Mouse (Mus musculus): ENCODE results near the gene Tekt3. TPM values are rescaled to one million over a fixed set of nuclear protein-coding genes. Genes with fewer than 3 reads are reported as not detected.

The Tekt3 gene
- polyA plus RNA-seq, 1 experiment, result not detected

DNA sequence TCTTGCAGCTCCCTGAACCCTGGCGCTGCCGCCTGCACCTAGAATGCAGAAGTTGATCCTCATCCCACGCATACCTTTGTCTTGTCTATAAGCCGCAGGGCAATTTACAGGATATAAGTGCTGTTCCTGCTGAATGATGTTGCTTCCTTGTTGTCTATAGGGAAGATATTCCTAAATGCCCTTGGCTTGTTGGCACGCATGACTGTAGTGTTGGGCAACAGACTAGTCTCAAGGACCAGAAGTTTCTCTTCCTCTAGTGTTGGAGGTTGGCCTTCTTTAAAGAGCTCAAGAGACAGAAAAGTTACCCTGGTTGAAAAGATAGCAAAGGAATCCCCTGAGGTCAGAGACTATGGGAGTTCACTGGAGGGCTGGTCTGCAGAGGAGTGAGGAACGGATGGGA lies 29.5 kb downstream of the Tekt3 start:
- 83% methylated on average over 6 of the region's 6 CpGs for WGBS
- H3K27me3 ChIP-seq (ENCODE audit: control insufficient read depth, insufficient read depth, low read length), result no peaks in the 10 kb centered on the region
- no peak overlapping the region for H3K27ac ChIP-seq (ENCODE audit: insufficient read depth, low read length)
- no peaks in the 10 kb centered on the region for H3K4me1 ChIP-seq (ENCODE audit: control insufficient read depth, insufficient read depth, insufficient read length)
- TF ChIP-seq POLR2A (IDR thresholded peaks at IDR 0.05; ENCODE audit: low read depth, low read length) (no peak), CTCF (IDR thresholded peaks at IDR 0.05; ENCODE audit: extremely low read depth, insufficient read depth, insufficient read length, insufficient replicate concordance) (no peak)
- H3K36me3 ChIP-seq (ENCODE audit: control insufficient read depth, insufficient read depth, low read length), result no peaks in the 10 kb centered on the region
- H3K4me3 ChIP-seq (ENCODE audit: extremely low read depth, insufficient read depth, insufficient read length), result no peak overlapping the region
- no peak for DNase-seq (ENCODE audit: low read depth in 1 of 2, low spot score in 2 of 2)

DNA sequence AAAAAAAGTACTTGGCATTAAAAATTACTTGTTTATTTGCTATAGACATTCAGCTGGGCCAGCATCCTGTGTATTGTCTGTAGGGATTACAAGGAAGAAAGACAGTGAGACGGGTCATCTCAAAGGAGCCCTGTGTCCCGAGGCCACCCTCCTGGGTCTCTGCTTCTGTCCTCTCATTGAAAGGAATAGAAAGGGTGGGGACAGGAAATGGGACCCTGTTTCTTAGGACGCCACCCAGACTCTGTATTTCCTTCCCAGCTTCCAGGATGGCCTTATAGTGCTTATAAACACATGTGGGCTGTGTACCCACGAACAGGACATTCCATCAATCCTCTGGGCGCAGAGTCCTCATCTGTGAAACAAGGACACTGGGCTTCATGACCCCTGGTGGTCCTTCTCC lies 30.8 kb downstream of the Tekt3 start:
- Histone ChIP-seq H3K27ac (ENCODE audit: insufficient read depth, low read length) (no peak overlapping the region), H3K36me3 (ENCODE audit: control insufficient read depth, insufficient read depth, low read length) (no peaks in the 10 kb centered on the region), H3K4me3 (ENCODE audit: extremely low read depth, insufficient read depth, insufficient read length) (no peak overlapping the region), H3K4me1 (ENCODE audit: control insufficient read depth, insufficient read depth, insufficient read length) (no peaks in the 10 kb centered on the region), H3K27me3 (ENCODE audit: control insufficient read depth, insufficient read depth, low read length) (no peaks in the 10 kb centered on the region)
- WGBS, result 57% methylated on average over 5 of the region's 5 CpGs
- no peak for DNase-seq (ENCODE audit: low read depth in 1 of 2, low spot score in 2 of 2)
- no peak for TF ChIP-seq CTCF (IDR thresholded peaks at IDR 0.05; ENCODE audit: extremely low read depth, insufficient read depth, insufficient read length, insufficient replicate concordance)
- no peak for TF ChIP-seq POLR2A (IDR thresholded peaks at IDR 0.05; ENCODE audit: low read depth, low read length)

DNA sequence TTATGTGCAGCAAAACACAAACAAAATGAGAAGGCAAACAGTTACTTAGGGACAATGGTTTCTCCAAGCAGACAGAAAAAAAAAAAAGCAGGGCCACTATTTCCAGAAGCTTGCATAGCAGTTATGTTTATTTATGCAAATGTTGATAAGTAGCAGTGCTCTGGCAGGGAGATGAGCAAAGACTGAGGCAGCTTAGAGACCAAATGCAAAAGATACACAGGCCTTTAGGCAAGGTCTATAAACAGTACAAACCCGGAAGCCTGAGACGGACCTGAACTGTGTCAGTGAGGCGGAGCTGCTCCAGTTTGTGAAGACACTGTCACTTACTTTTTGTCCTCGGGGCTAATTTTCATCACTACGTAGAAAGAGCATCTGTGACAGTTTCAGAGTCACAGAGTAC lies 32.1 kb downstream of the Tekt3 start:
- no peak overlapping the region for H3K27ac ChIP-seq (ENCODE audit: insufficient read depth, low read length)
- H3K4me1 ChIP-seq (ENCODE audit: control insufficient read depth, insufficient read depth, insufficient read length), result no peaks in the 10 kb centered on the region
- H3K27me3 ChIP-seq (ENCODE audit: control insufficient read depth, insufficient read depth, low read length), result no peaks in the 10 kb centered on the region
- H3K4me3 ChIP-seq (ENCODE audit: extremely low read depth, insufficient read depth, insufficient read length), result no peak overlapping the region
- no peaks in the 10 kb centered on the region for H3K36me3 ChIP-seq (ENCODE audit: control insufficient read depth, insufficient read depth, low read length)
- no peak for TF ChIP-seq POLR2A (IDR thresholded peaks at IDR 0.05; ENCODE audit: low read depth, low read length)
- TF ChIP-seq CTCF (IDR thresholded peaks at IDR 0.05; ENCODE audit: extremely low read depth, insufficient read depth, insufficient read length, insufficient replicate concordance), result no peak
- whole genome bisulfite sequencing, result 78% methylated on average over 5 of the region's 5 CpGs
- no peak for DNase-seq (ENCODE audit: low read depth in 1 of 2, low spot score in 2 of 2)

DNA sequence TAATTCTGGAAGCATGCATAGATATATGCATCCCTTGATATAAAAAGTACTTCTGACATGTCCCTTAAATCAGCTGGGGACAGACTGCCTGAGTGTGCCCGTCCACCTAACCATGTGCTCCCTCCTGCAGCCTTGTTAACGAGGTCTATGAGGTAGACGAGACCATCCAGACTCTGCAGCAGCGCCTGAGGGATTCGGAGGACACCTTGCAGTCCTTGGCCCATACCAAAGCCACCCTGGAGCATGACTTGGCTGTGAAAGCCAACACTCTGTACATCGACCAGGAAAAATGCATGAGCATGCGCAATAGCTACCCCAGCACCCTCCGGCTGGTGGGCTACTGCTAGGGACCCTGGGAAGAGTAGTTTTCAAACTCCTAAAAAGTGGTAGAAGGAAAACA lies 33.0 kb downstream of the Tekt3 start:
- Histone ChIP-seq H3K27me3 (ENCODE audit: control insufficient read depth, insufficient read depth, low read length) (no peaks in the 10 kb centered on the region), H3K4me3 (ENCODE audit: extremely low read depth, insufficient read depth, insufficient read length) (no peak overlapping the region), H3K4me1 (ENCODE audit: control insufficient read depth, insufficient read depth, insufficient read length) (no peaks in the 10 kb centered on the region), H3K27ac (ENCODE audit: insufficient read depth, low read length) (no peak overlapping the region), H3K36me3 (ENCODE audit: control insufficient read depth, insufficient read depth, low read length) (no peaks in the 10 kb centered on the region)
- DNase-seq (ENCODE audit: low read depth in 1 of 2, low spot score in 2 of 2), result no peak
- 84% methylated on average over 8 of the region's 8 CpGs for WGBS
- TF ChIP-seq POLR2A (IDR thresholded peaks at IDR 0.05; ENCODE audit: low read depth, low read length) (no peak), CTCF (IDR thresholded peaks at IDR 0.05; ENCODE audit: extremely low read depth, insufficient read depth, insufficient read length, insufficient replicate concordance) (no peak)

DNA sequence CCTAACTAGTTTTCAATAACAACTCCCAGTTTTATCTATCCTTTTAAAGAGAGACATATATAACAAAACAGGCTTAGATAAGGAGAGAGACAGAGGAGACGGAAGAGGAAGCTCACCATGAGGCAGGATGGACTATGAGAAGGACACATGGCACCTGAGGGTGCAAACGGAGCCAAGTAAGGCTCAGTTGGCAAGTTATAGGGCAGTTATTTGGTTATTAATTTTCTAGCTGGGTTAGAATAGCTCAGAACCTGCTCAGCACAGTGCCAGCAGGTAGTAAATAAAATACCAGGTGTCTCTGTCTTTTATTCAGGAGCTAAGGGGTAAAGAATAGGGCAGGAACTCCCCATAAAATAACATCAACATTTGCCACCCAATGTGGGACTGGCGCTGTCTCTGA lies 36.6 kb downstream of the Tekt3 start:
- no peak overlapping the region for H3K27ac ChIP-seq (ENCODE audit: insufficient read depth, low read length)
- DNase-seq (ENCODE audit: low read depth in 1 of 2, low spot score in 2 of 2), result no peak
- no peaks in the 10 kb centered on the region for H3K27me3 ChIP-seq (ENCODE audit: control insufficient read depth, insufficient read depth, low read length)
- TF ChIP-seq CTCF (IDR thresholded peaks at IDR 0.05; ENCODE audit: extremely low read depth, insufficient read depth, insufficient read length, insufficient replicate concordance), result no peak
- TF ChIP-seq POLR2A (IDR thresholded peaks at IDR 0.05; ENCODE audit: low read depth, low read length), result no peak
- no peaks in the 10 kb centered on the region for H3K4me1 ChIP-seq (ENCODE audit: control insufficient read depth, insufficient read depth, insufficient read length)
- WGBS, result 75% methylated on average over 3 of the region's 3 CpGs
- H3K36me3 ChIP-seq (ENCODE audit: control insufficient read depth, insufficient read depth, low read length), result no peaks in the 10 kb centered on the region
- H3K4me3 ChIP-seq (ENCODE audit: extremely low read depth, insufficient read depth, insufficient read length), result no peak overlapping the region

DNA sequence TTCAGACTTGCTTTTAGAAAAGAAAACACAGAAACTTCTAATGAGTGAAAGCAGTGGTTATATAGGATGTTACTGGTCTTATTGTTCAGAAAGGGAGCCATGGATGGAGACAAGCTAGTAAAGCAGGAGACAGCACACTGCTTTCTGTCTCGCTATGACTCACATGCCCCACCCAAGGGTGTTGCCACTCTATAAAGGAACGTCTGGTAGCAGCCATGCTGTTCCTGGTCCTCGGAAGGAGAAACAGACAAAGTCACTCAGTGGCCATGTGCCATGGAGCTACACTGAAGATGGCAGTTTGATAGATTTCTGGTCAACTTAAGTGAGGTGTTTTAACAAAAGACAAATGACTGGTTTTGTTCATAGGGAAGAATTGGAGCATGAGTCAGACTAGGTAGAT lies 37.9 kb downstream of the Tekt3 start:
- 76% methylated on average over 3 of the region's 3 CpGs for WGBS
- no peak overlapping the region for H3K27ac ChIP-seq (ENCODE audit: insufficient read depth, low read length)
- H3K4me3 ChIP-seq (ENCODE audit: extremely low read depth, insufficient read depth, insufficient read length), result no peak overlapping the region
- H3K4me1 ChIP-seq (ENCODE audit: control insufficient read depth, insufficient read depth, insufficient read length), result no peaks in the 10 kb centered on the region
- DNase-seq (ENCODE audit: low read depth in 1 of 2, low spot score in 2 of 2), result no peak
- H3K27me3 ChIP-seq (ENCODE audit: control insufficient read depth, insufficient read depth, low read length), result no peaks in the 10 kb centered on the region
- TF ChIP-seq CTCF (IDR thresholded peaks at IDR 0.05; ENCODE audit: extremely low read depth, insufficient read depth, insufficient read length, insufficient replicate concordance) (no peak), POLR2A (IDR thresholded peaks at IDR 0.05; ENCODE audit: low read depth, low read length) (no peak)
- H3K36me3 ChIP-seq (ENCODE audit: control insufficient read depth, insufficient read depth, low read length), result no peaks in the 10 kb centered on the region

DNA sequence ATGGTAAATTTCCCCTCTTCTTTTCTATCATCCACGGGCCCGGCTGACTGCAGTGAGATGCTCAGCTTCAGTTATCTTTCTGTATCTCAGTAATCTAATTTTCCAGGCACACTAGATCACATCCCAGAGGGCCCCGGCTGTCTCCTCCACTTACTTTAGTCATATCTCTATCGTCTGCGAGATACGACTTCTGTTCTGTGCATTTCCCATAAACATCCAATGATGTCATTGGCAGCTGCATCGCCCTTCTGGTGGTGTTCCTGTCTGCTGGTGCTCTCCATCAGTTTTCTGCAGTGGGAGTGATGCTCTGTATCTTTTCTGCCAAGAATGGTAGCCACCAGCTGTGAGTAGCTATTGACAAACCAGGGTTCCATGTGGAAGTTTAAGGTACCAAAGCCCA lies 41.8 kb downstream of the Tekt3 start:
- no peak overlapping the region for H3K27ac ChIP-seq (ENCODE audit: insufficient read depth, low read length)
- no peak for TF ChIP-seq POLR2A (IDR thresholded peaks at IDR 0.05; ENCODE audit: low read depth, low read length)
- no peaks in the 10 kb centered on the region for H3K27me3 ChIP-seq (ENCODE audit: control insufficient read depth, insufficient read depth, low read length)
- 90% methylated on average over 7 of the region's 7 CpGs for WGBS
- no peak overlapping the region for H3K4me3 ChIP-seq (ENCODE audit: extremely low read depth, insufficient read depth, insufficient read length)
- DNase-seq (ENCODE audit: low read depth in 1 of 2, low spot score in 2 of 2), result no peak
- H3K36me3 ChIP-seq (ENCODE audit: control insufficient read depth, insufficient read depth, low read length), result no peaks in the 10 kb centered on the region
- no peaks in the 10 kb centered on the region for H3K4me1 ChIP-seq (ENCODE audit: control insufficient read depth, insufficient read depth, insufficient read length)
